Mouse (Mus musculus): ENCODE measurements around the gene Haus5. TPM values are rescaled to one million over a fixed set of nuclear protein-coding genes. Genes with fewer than 3 reads are reported as not detected.

The Haus5 gene
- polyA plus RNA-seq, 1 experiment from 2014 or later: 63.9 TPM

DNA sequence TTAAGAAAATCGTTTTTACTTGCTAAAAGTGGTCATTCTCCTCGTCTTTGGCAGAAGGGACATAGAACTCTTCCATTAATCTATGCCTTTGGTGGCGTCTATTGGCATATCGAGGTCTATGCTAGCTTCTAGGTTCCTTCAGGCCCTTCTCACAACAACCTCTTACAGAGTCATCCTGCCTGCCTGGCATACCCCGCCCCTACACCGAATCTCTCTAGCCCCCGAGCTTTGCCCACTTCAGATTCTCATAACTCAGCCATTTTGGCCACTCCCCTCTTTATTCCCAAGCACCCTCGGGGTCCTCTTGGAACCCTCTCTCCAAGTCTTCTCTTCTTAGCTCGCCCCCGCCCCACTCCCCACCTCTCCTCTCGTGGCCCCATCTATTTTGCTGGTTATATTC, 527 bp upstream of the Haus5 start:
- Histone ChIP-seq H3K27me3 (ENCODE audit: insufficient read depth, poor library complexity, severe bottlenecking) (no peaks in the 10 kb centered on the region), H3K4me3 (peak overlapping the region; percentile 78), H3K9me3 (no peaks in the 10 kb centered on the region), H3K27ac (peak overlapping the region; percentile 85), H3K4me1 (replicated peaks) (peaks cover 13% of the 10 kb centered on the region), H3K36me3 (peaks cover 28% of the 10 kb centered on the region)
- peak; percentile 16 for DNase-seq (ENCODE audit: low spot score)
- WGBS: 5% methylated on average over 11 of the region's 11 CpGs

DNA sequence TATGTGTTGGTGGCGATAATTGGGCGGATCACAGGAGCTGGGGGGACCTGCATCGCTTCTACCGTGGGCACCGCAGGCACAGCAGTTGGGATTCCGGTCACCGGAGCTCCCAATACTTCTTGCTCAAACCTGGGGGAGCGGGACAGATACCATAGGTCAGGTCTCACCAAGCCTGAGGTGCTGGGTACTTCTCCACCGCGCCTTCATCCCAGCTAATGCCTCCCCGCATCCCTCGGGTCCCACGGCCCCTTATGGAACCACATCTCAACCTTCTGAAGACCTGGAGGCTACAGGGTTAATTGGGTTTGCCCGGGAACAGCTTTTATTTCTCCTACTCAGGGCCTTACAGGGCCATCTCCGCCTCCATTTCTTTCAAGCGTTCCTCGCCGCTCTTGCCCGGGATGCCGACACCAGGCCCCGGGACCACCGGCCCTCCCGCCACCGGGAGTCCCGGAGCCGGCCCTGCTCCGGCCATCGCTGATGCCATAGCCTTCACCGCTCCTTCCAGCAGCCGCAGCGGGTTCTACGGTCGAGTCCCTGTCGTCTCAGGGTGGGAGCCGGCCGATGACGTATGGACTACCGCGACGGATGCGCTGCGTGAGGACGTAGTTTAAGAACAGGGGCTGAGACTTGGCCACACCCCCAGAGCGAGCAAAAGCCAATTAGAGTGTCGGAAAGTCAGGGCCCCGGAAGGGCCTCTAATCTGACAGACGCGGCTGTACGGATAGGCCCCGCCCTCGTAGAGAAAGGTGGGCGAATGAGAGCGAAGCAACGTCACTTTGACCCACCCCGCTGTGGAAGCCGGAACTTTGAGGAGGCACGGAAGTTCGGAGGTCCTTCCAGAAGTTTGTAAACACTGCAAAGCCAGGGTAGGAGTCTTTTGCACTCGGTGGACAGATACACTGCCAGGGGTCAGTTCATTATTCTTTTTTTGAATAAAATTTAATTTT, 14.9 kb downstream of the Haus5 start, which contains the start of gene Rbm42:
Gene Rbm42, minus strand, starts transcription at position 727 of the 950 bp plus-strand sequence.
- peaks cover 70% of the 10 kb centered on the region for H3K36me3 ChIP-seq
- WGBS: 1% methylated on average over 59 of the region's 59 CpGs
- H3K4me1 ChIP-seq (replicated peaks): peaks cover 10% of the 10 kb centered on the region
- H3K27ac ChIP-seq: peak within 1 kb of the TSS; percentile 89
- H3K9me3 ChIP-seq: no peaks in the 10 kb centered on the region
- no peaks in the 10 kb centered on the region for H3K27me3 ChIP-seq (ENCODE audit: insufficient read depth, poor library complexity, severe bottlenecking)
- peak; percentile 98 for DNase-seq (ENCODE audit: low spot score)
- peak within 1 kb of the TSS; percentile 76 for H3K4me3 ChIP-seq

DNA sequence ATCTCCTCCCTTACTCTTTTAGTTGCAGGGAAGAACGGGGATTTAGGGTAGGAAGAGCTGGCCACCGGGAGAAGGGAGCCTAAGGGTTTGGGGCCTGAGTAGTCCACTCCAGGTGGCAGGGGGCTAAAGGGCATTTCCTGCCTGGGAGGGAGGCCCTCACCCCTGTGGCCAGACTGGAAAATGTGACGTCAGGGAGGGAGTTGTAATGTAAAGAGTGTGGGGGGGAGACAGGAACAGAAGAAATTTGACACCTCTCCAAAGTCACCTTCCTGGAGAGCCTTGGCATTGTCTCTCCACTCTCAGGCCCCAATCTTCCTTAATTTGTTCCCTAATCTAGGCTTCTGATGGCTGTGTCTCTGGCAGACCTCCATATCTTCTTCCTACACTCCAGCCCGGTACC, 25.7 kb downstream of the Haus5 start:
- Histone ChIP-seq H3K27ac (no peak overlapping the region; the same call in 1 of the 2 replicates), H3K4me3 (no peak overlapping the region), H3K36me3 (peaks cover 43% of the 10 kb centered on the region), H3K4me1 (replicated peaks) (peaks cover 21% of the 10 kb centered on the region), H3K9me3 (no peaks in the 10 kb centered on the region), H3K27me3 (ENCODE audit: insufficient read depth, poor library complexity, severe bottlenecking) (peaks cover 47% of the 10 kb centered on the region)
- DNase-seq (ENCODE audit: low spot score): no peak
- 33% methylated on average over 4 of the region's 4 CpGs for WGBS

DNA sequence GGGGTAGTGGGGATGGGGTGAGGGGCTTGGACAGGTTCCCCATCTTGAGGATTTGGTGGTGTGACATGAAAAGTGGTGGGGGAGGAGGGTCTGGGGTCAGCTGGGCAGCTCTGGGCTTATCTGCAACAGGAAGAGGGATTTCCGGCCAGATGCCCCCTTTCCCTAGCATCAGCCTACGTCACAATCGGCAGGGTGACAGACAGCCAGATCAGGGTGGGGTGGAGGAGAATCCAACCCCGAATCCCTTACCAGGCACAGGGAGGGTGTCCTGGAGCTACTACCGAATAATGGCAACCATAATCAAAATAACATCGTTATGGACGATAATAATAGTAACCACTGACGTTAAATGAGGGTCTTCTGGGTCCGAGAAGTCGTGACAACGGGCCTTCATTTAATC, 28.4 kb downstream of the Haus5 start:
- DNase-seq (ENCODE audit: low spot score): no peak
- H3K36me3 ChIP-seq: peaks cover 16% of the 10 kb centered on the region
- H3K9me3 ChIP-seq: no peaks in the 10 kb centered on the region
- H3K4me1 ChIP-seq (replicated peaks): peaks cover 26% of the 10 kb centered on the region
- WGBS: 29% methylated on average over 11 of the region's 11 CpGs
- H3K27me3 ChIP-seq (ENCODE audit: insufficient read depth, poor library complexity, severe bottlenecking): peaks cover 73% of the 10 kb centered on the region
- peak overlapping the region; percentile 4; the same call in 1 of the 2 replicates for H3K4me3 ChIP-seq
- no peak overlapping the region for H3K27ac ChIP-seq

DNA sequence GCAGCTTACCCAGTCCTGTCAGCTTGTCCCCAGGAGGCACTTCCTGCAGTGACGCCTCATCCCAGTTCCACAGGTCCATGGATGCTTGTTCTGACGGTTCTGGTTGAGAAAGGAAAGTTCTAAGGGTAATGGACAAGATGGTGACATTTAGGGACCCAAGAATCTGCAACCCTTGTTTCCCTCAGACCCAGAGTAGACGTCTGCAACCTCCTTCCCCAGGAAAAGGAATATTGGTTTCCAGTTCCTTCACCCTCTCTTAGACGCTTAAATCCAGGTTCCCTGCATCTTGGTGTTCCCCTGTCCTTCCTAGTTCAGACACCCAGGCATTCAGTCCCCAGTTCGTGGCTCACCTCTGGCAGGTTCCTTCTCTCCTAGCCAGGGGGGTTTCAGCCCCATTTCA, 29.0 kb downstream of the Haus5 start, which contains the start of gene Etv2:
Gene Etv2, minus strand, starts transcription at position 101 of the 400 bp plus-strand sequence.
- peaks cover 10% of the 10 kb centered on the region for H3K36me3 ChIP-seq
- 2% methylated on average over 5 of the region's 5 CpGs for WGBS
- H3K4me1 ChIP-seq (replicated peaks): peaks cover 26% of the 10 kb centered on the region
- no peak within 1 kb of the TSS for H3K27ac ChIP-seq
- DNase-seq (ENCODE audit: low spot score): no peak
- H3K9me3 ChIP-seq: no peaks in the 10 kb centered on the region
- H3K27me3 ChIP-seq (ENCODE audit: insufficient read depth, poor library complexity, severe bottlenecking): peaks cover 76% of the 10 kb centered on the region
- H3K4me3 ChIP-seq: peak within 1 kb of the TSS; percentile 36

DNA sequence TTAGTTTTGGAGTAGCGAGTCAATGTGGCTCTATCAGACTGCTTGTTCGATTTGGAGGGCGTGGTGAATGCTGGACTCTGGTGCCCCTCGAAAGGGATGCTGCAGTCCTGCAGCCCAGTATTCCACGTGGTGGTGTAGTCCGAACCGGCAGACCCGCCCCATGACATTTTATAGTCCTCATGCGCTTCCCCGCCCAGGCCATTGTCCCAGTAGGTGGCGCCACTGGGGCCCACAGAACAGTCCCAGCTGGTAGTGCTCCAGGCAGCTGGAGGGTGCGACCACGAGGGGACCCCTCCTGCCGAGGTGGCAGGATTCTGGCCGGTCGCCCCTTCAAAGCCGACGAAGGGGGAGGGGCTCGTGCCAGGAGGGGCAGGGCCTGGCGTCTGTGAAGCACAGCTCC, 30.2 kb downstream of the Haus5 start:
- Histone ChIP-seq H3K9me3 (no peaks in the 10 kb centered on the region), H3K36me3 (no peaks in the 10 kb centered on the region), H3K4me1 (replicated peaks) (peaks cover 26% of the 10 kb centered on the region), H3K4me3 (peak overlapping the region; percentile 36), H3K27me3 (ENCODE audit: insufficient read depth, poor library complexity, severe bottlenecking) (peaks cover 76% of the 10 kb centered on the region), H3K27ac (no peak overlapping the region)
- peak; percentile 77 for DNase-seq (ENCODE audit: low spot score)
- under 1% methylated on average over 20 of the region's 20 CpGs for WGBS

DNA sequence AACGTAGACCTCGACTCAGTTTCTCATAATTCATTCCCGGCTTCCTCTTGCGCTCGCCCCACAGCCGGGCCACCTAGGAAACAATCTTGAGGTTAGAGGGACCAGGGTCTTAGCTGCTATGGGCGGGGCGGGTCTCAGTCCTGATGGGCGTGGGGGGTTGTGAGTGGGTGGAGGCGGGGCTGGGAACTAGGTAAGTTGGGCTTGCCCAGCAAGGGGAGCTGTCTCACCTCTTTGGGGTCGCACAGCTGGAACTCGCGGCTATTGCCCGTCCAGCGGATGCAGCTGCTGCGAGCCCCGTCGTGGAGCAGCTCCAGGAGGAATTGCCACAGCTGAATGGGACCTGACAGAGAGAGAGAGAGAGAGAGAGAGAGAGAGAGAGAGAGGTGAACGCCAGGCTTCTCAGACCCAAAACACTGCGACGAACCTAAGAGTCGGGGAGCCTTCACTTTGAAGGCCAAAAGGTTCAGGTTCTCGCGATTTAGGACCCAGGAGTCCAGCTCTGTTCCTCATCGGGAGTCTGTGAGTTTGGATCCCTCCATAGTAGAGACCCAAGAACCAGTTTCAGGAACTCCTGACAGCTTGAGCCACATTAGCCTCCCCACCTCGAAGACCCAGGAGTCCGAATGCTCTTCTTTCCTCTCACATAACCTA, 30.9 kb downstream of the Haus5 start:
- Histone ChIP-seq H3K9me3 (no peaks in the 10 kb centered on the region), H3K4me1 (replicated peaks) (peaks cover 22% of the 10 kb centered on the region), H3K36me3 (no peaks in the 10 kb centered on the region), H3K27ac (no peak overlapping the region), H3K27me3 (ENCODE audit: insufficient read depth, poor library complexity, severe bottlenecking) (peaks cover 73% of the 10 kb centered on the region), H3K4me3 (no peak overlapping the region)
- 5% methylated on average over 27 of the region's 27 CpGs for WGBS
- peak; percentile 10 for DNase-seq (ENCODE audit: low spot score)

DNA sequence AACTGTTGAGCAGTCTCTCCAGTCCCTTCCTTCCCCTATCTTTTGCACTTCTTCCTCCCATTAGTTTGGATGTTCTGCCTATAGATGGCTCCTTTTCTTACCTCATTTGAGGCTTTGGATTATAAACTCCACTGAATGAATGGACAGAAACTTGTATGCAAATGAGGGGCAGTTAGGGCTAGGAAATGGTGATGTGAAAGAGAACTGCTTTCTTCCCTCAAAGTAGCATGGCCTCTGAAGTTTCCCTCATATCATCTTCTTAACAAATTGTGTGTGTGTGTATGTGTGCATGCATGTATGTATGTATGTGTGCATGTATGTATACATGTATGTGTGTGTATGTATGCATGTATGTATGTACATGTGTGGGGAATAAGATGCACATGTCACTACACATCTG, 35.8 kb downstream of the Haus5 start:
- no peak overlapping the region for H3K4me3 ChIP-seq
- no peak for DNase-seq (ENCODE audit: low spot score)

DNA sequence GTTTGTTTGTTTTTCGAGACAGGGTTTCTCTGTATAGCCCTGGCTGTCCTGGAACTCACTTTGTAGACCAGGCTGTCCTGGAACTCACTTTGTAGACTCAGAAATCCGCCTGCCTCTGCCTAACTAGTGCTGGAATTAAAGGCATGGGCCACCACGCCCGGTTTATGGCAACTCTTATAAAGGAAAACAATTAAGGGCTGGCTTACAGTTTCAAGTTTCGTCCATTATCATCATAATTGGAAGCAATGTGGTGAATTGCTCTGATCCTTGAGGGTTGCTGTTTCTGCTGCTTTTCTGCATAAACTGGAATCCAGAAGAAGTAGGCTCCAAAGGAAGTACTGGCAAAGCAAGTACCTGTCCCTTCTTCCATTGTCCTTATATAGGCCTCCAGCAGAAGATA, 38.1 kb downstream of the Haus5 start:
- H3K4me3 ChIP-seq: 0 out of 2 replicates have a peak overlapping the region, but pooled peaks have one; percentile 75
- WGBS: 83% methylated on average over 5 of the region's 5 CpGs
- H3K27ac ChIP-seq: no peak overlapping the region

More for the DNA sequence above, 35.8 kb downstream of the Haus5 start:
- H3K36me3 ChIP-seq: peaks cover 5% of the 10 kb centered on the region
- H3K27me3 ChIP-seq (ENCODE audit: insufficient read depth, poor library complexity, severe bottlenecking): peaks cover 28% of the 10 kb centered on the region
- peaks cover 19% of the 10 kb centered on the region for H3K4me1 ChIP-seq (replicated peaks)
- no peak overlapping the region for H3K27ac ChIP-seq
- no peaks in the 10 kb centered on the region for H3K9me3 ChIP-seq

DNA sequence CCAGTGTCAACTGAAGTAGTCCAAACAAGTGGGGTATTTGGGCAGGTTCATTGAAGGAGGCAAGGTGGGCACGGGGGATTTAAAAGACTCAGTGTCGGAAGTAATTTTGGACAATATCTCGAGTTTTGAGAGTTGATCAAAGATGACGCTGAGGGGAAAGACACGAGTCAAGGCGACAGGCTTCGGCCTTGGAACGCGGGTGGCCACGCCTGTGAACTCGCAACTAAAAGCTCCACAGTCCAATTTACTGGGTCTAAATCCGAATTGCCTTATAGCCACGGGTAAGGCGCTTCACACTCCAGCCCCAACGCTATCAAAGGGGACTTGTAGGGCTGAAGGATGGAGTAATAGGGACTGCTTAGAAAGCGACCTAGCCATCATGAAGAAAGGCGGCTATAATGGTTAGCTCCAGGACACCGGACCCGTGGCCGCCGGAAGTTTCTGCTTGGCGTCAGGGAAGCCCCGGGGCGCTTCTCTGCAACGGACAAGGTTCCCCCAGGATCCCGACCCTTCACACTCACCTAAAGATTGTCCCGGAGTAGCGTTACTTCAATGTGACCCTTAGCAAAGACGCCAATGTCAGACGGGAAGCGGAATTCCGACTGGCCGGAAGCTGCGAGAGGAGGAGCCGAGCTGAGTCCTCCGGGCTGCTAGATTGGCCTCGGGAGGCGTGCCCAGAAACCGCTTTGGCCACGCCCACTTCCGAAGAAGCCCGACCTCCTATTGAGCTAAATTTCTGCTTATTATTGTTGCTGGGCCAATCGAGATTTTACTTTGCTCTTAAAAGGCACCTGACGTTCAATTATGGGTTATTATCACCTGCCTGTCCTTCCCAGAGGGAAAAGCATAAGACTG, 39.0 kb downstream of the Haus5 start, which contains the start of gene Cox6b1:
Gene Cox6b1, minus strand, starts transcription at position 622 of the 855 bp plus-strand sequence.
- H3K4me1 ChIP-seq (replicated peaks): peaks cover 14% of the 10 kb centered on the region
- 2% methylated on average over 44 of the region's 44 CpGs for WGBS
- no peaks in the 10 kb centered on the region for H3K9me3 ChIP-seq
- H3K27me3 ChIP-seq (ENCODE audit: insufficient read depth, poor library complexity, severe bottlenecking): no peaks in the 10 kb centered on the region
- peaks cover 38% of the 10 kb centered on the region for H3K36me3 ChIP-seq
- peak; percentile 91 for DNase-seq (ENCODE audit: low spot score)
- peak within 1 kb of the TSS; percentile 75 for H3K4me3 ChIP-seq
- peak within 1 kb of the TSS; percentile 85 for H3K27ac ChIP-seq

More for the DNA sequence above, 38.1 kb downstream of the Haus5 start:
- Histone ChIP-seq H3K4me1 (replicated peaks) (peaks cover 14% of the 10 kb centered on the region), H3K27me3 (ENCODE audit: insufficient read depth, poor library complexity, severe bottlenecking) (peaks cover 5% of the 10 kb centered on the region), H3K36me3 (peaks cover 29% of the 10 kb centered on the region), H3K9me3 (no peaks in the 10 kb centered on the region)
- no peak for DNase-seq (ENCODE audit: low spot score)

DNA sequence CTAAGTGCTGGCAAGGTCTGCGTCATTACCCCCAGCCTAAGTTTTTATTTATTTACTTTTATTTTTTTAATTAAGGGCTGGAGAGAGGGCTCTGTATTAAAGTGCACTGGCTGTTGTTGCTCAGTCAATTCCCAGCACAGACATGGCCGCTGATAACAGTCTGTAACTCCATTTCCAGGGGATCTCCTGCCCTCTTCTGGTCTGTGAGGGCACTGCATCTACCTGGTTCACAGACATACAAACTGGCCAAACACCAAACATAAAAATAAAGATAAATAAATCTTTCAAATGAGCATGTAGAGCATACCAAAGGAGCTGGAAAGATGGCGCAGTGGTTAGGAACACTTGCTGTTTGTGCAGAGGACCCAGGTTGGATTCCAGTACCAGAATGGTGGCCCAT, 45.6 kb downstream of the Haus5 start:
- Histone ChIP-seq H3K27me3 (ENCODE audit: insufficient read depth, poor library complexity, severe bottlenecking) (no peaks in the 10 kb centered on the region), H3K27ac (no peak overlapping the region), H3K9me3 (no peaks in the 10 kb centered on the region), H3K36me3 (peaks cover 90% of the 10 kb centered on the region), H3K4me1 (replicated peaks) (no peaks in the 10 kb centered on the region), H3K4me3 (no peak overlapping the region)
- whole genome bisulfite sequencing: 80% methylated on average over 3 of the region's 3 CpGs
- peak; percentile 38 for DNase-seq (ENCODE audit: low spot score)

DNA sequence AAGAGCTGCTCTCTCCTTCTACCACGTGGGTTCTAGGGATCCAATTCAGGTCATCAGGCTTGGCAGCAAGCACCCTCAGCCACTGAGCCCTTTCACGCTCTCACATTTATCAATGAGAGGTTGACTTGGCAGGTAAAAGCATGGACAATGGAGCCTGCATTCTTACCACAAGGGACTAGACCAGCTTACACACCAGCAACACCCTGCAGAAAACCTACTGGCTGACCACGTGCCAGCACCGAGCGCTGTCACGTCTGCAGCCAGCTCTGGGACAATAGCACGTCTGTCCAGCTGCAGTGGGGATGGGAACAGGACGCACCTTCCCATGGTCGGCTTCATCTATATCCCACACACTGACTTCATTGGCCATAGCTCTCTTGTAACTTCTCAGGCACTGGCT, 46.1 kb downstream of the Haus5 start:
- no peaks in the 10 kb centered on the region for H3K27me3 ChIP-seq (ENCODE audit: insufficient read depth, poor library complexity, severe bottlenecking)
- no peak overlapping the region for H3K4me3 ChIP-seq

More for the DNA sequence above, 46.1 kb downstream of the Haus5 start:
- Histone ChIP-seq H3K27ac (no peak overlapping the region), H3K9me3 (no peaks in the 10 kb centered on the region), H3K4me1 (replicated peaks) (no peaks in the 10 kb centered on the region), H3K36me3 (peaks cover 84% of the 10 kb centered on the region)
- 96% methylated on average over 9 of the region's 9 CpGs for WGBS
- DNase-seq (ENCODE audit: low spot score): no peak
